Mouse (Mus musculus) c-Kit-positive CD71-negative TER-119-negative erythroid progenitor cells, embryonic 14.5 days (primary cell): ENCODE measurements around the gene Gata1.
A peak's percentile ranks its signal among the peaks of the same experiment; 100 is the strongest.
"Not testable (repeated sequence)": the region's sequence is repeated elsewhere in the genome, so short reads cannot be mapped to it uniquely, and the experiment has no call there.

ENCODE experiments used
- DNase-seq: peaks from one replicate; pipeline ENCODE4 v3.0.0-alpha.2; 2013; ENCODE audit warnings: low read depth

The Gata1 gene

GRCm38 (mm10) chrX:7963829-7964626 lies 13.8 kb downstream of the Gata1 start:
- no peak for DNase-seq

DNA sequence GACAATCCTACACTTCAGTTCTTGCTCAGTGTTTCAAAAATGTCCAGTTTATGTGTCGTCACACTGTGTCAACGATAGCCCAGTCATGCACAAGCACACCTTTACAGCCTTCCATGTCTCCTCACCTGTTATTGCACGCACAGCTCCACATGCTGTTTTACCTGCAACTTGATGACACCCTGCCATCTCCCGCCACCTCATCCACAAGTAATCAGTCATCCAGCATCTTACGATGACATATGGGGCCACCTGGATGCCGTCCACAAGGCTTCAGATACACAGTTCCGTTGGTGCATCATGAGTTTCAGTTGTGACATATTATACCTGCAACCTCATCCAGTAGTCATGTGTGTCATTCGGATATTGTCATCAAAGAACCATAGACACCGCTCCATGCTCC lies 19.0 kb downstream of the Gata1 start:
- DNase-seq = no peak

GRCm38 (mm10) chrX:7950091-7950490 lies 27.8 kb downstream of the Gata1 start:
- no peak for DNase-seq

DNA sequence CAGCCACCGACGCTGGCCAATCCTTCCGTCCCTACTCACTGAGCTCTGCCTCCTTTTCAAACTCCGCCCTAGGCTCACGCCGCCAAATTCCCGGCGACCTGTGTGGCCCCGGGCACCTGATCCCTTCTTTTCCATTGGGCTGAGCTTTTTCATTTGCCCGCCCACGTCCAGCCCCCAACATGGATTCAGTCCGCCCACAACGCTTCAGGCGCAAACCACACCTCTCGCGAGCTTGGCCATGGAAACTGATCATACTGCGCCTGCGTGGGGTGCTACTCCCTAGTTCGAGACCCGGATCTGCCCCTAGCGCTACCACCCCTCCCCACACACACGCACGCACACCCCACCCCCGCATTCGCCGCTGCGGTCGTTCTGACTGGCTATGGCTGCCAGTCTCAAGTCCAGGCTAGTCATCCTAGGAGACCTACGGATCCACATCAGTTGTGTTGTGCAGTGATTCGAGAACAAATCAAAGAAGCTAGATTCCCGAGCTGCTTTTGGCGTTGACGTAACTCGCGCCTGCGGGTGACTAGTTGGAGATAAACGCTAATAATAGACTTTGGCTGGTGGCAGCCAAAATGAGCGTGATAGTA lies 29.9 kb downstream of the Gata1 start:
- peak; percentile 82 for DNase-seq

DNA sequence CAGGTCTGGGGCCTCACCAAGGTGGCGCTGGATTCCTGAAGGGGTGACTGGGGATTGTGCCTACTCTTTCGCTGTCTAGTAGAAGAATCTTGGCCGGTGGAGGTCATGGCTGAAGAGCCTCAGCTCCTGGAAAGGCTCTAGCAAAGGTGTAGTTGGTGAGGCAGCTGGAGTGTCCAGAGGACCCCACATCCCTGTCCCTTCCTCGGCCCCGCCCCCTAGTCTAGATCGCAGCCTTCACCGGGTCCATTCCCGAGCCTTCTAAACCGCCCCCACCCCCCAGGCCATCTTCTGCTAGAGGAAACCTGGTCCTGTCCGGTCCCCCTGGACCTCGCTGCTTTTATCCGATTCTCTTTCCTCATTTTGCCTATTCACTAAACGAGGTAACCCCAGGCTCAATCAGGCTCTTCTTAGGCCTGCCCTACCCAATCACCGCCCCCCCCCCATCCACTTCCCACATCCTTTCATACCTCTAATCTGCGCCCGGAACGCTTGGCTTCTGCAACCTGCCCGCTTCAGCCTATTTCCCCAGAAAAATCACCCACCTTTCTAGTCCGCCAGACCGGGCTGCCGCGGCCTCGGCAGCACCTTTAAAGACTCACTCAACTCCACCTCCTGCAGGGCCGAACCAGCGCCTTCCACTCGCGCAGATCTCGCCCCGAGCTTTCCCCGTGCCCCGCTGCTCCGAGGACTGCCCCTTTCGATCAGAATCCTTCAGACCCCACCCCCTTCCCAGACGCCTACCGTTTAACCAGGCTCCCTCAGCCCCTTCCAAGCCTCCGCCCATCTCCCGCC lies 30.6 kb downstream of the Gata1 start, which contains the start of gene Hdac6:
TSS of gene Hdac6 (minus strand) at position 782 of the 792 bp plus-strand sequence.
- no peak for DNase-seq

DNA sequence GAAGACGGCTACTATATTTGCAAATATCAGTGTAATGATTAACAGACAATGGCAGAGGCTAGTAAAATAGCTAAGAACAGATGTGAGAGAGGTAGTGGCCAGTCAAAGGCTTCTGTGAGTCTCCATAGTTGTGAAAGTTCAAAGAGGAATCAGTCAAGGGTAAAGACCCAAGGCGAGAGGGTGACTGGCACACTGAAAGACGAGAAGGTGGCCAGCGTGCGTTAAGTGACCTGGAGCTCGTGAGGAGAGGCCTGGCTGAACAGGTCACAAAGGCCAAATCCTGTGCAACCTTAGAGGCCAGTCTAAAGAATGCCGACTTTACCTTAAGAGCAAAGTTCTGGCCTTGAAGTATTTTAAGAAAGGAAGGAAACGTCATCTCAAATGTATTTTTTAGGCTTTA lies 32.3 kb downstream of the Gata1 start:
- no peak for DNase-seq

DNA sequence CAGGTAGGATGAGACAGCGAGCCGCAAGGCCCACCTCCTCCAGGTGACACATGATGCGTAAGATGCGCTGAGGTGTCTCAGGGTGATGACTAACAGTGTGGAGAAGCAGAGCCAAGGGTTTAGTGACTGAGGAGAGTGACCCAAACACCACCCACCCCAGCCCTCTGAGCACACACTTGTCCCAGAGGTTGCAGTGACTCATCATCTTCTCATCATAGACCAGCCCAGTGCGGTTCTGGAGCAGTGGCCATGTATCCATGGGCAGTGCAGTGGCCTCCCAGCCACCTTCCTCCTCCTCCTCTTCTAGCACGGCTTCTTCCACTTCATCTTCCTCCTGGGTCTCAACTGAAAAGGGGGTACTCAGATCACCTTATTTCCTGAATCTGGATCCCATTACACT lies 40.2 kb downstream of the Gata1 start:
- no peak for DNase-seq

DNA sequence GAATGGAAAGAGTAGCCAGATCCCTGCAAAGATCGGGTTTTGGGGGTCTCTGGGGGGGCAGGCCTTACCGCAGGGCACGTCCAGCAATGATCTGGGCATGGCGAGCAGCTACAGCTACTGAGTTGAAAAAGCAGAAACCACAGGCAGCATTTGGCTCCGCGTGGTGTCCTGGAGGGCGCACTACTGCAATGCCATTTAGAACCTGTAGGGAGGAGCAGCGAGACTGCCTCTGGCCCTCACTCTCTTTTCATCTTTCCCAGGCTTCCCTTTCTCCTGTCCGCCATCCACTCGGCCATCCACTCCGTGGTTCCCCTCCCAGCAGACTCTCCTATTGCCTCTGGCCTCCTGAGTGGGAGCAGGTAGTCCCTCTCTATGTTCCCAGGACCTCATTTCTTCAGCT lies 41.0 kb downstream of the Gata1 start:
- no peak for DNase-seq

DNA sequence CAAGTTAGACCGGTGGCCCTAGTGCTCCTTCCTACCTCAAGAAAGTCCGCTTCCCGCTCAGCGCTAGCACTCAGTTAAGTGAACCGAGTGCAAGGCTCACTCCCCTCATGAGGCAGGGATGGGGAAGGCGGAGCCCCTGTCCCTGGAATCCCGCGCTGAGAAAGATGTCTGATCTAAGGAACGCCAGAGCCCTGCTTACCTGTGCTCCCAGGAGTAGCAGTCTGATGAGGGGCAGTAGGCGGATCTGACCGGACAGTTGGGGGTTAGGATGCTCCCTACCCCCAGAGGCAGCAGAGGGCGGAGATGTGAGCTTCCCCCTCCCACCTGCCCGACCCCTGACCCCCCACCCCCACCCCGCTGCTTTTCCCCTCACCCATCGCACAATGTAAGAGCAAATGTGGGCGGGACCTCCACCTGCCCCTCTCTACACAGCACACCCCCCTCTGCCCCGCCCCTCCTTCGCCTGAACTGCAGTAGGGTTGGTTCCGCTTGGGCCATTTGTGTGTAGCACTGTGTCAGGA lies 49.5 kb downstream of the Gata1 start, which contains the start of gene Eras:
TSS of gene Eras (minus strand) at position 338 of the 521 bp plus-strand sequence.
- DNase-seq = no peak

DNA sequence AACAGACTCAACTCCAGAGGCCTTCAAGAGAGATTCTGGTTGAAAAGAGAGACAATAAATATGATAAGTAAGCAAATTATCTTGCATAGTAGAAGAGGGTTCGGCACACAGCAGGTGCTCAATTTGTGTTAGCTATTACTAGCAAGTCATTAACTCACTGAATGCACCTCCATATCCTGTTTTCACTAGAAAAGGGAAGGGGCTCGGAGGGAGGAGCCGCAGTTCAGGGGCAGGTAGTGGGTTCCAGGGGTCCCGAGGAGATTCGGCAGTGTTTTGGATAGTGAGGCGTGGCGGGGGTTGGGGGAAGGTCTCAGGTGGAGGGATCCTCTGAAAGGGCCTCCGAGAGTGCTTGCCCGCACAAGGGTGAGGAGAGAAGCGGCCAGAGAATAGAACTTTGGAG lies 50.8 kb downstream of the Gata1 start:
- no peak for DNase-seq

DNA sequence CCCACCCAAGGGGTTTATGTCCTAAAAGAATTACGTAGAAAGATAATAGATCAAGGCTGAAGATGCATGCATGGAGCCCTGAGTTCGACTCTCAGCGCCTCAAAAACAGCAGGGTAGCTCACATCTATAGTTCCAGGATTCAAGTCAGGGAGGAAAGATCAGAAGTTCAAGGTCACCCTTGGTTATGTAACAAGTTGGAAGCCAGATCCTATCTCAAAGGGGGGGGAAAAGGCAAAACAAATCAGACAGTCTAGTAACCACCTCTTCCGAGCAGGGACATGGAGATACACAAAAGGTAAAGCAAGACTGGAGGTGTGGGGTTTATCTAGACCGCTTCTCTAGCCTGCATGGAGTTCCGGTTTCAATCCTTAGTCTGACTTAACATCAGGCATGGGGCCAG lies 51.6 kb downstream of the Gata1 start:
- DNase-seq = no peak

GRCm38 (mm10) chrX:7922032-7922431 lies 55.8 kb downstream of the Gata1 start:
- no peak for DNase-seq

- no peak for DNase-seq
These were observed 58.1 kb downstream of the Gata1 start, which contains the start of gene Pcsk1n for GRCm38 (mm10) chrX:7919601-7920383. TSS of gene Pcsk1n (plus strand) at chrX:7919822.

- DNase-seq = not testable (repeated sequence)
These were observed 59.9 kb downstream of the Gata1 start for GRCm38 (mm10) chrX:7917960-7918359.

- not testable (repeated sequence) for DNase-seq
These were observed 62.2 kb downstream of the Gata1 start for GRCm38 (mm10) chrX:7915669-7916068.

DNA sequence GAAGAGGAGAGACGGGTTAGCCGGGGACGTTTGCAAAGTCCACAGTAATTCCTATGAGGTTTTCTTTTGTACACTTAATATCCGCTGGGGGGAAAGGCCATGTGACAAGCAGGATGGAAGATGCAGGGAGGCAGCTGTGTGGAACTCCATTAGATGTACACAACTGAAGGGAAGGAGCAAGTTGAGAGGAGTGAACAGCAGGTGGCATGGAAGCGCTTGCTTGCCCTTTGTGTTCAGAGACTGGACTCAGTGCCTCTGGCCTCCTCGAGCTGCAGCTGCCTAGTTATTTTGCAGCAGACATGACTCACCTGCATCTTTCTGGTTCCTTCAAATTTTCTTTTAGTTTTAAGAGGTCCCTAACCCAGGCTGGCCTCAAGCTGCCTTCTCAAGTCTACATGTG lies 67.4 kb downstream of the Gata1 start:
- DNase-seq = no peak
